Mouse (Mus musculus) CH12.LX (cell line): Measurements from ENCODE around the gene Fgfr2. TPM values are rescaled to one million over a fixed set of nuclear protein-coding genes. Genes with fewer than 3 reads are reported as not detected.
A peak's percentile ranks its signal among the peaks of the same experiment; 100 is the strongest.

ENCODE experiments used
- DNase-seq: peaks from one replicate; pipeline ENCODE4 v3.0.0-alpha.2; 2013; ENCODE audit errors: extremely low read depth
- H3K27ac ChIP-seq: 2 replicates; pipeline ENCODE4 v1.5.1; 2012; ENCODE audit warnings: low read depth, mild to moderate bottlenecking, control low read depth, moderate library complexity; ENCODE audit not compliant: insufficient read depth
- H3K27me3 ChIP-seq: replicated peaks from 2 replicates; pipeline ENCODE3; 2012; ENCODE audit warnings: inconsistent platforms
- H3K36me3 ChIP-seq, 2 experiments: replicated peaks in 1 of 2; 2 replicates each; pipeline versions ENCODE3 to v1.6.1; 2012; ENCODE audit warnings: inconsistent platforms in 1 of 2, low read length in 1 of 2, mild to moderate bottlenecking in 1 of 2, mixed read lengths in 1 of 2, moderate library complexity in 1 of 2; ENCODE audit not compliant: control insufficient read depth in 1 of 2, insufficient read depth in 1 of 2
- H3K4me1 ChIP-seq, 2 experiments: 2 replicates each; pipeline ENCODE4 v1.6.1; 2012; ENCODE audit warnings: inconsistent platforms in 1 of 2, moderate library complexity in 1 of 2; ENCODE audit not compliant: insufficient read depth in 2 of 2, control insufficient read depth in 1 of 2
- H3K4me2 ChIP-seq: 2 replicates; pipeline ENCODE4 v1.6.1; 2012; ENCODE audit warnings: low read depth, mild to moderate bottlenecking, control low read depth; ENCODE audit not compliant: poor library complexity, insufficient read depth, severe bottlenecking
- H3K4me3 ChIP-seq, 3 experiments: fragments of 150-350 bp in 1 of 3; sonication (generic) in 1 of 3; replicated peaks in 1 of 3; 2 replicates each; pipeline versions ENCODE3 to v1.5.1; 2011 to 2012; ENCODE audit warnings: low read depth in 2 of 3, low read length in 2 of 3, mild to moderate bottlenecking in 2 of 3, moderate library complexity in 2 of 3, control low read depth in 1 of 3, improper control_type of control experiment in 1 of 3, inconsistent platforms in 1 of 3, mixed read lengths in 1 of 3; ENCODE audit not compliant: poor library complexity in 1 of 3
- H3K79me2 ChIP-seq: replicated peaks from 2 replicates; pipeline ENCODE4 v1.6.1; 2012; ENCODE audit warnings: mild to moderate bottlenecking, moderate library complexity; ENCODE audit not compliant: control insufficient read depth, poor library complexity, insufficient read depth, severe bottlenecking; ENCODE audit errors: extremely low read depth
- H3K9ac ChIP-seq: 2 replicates; pipeline ENCODE4 v1.6.1; 2012; ENCODE audit warnings: low read depth, mild to moderate bottlenecking, control low read depth, moderate library complexity; ENCODE audit not compliant: insufficient read depth
- H3K9me3 ChIP-seq: replicated peaks from 2 replicates; pipeline ENCODE3; 2012; ENCODE audit warnings: low read length, inconsistent platforms, mixed read lengths
- CHD1 ChIP-seq: IDR thresholded peaks from 2 replicates; pipeline ENCODE4 v1.6.1; 2012; ENCODE audit warnings: low read depth, low read length, improper control_type of control experiment, inconsistent platforms
- CHD2 ChIP-seq: IDR thresholded peaks from 2 replicates; pipeline ENCODE4 v1.6.1; 2011; ENCODE audit warnings: low read length, improper control_type of control experiment
- CTCF ChIP-seq, 2 experiments: IDR thresholded peaks in 1 of 2; conservative IDR thresholded peaks in 1 of 2; 2 replicates each; pipeline ENCODE4 v1.5.1; 2011 to 2012; ENCODE audit warnings: low read depth in 2 of 2, low read length in 2 of 2, improper control_type of control experiment in 1 of 2, inconsistent platforms in 1 of 2, mild to moderate bottlenecking in 1 of 2, moderate library complexity in 1 of 2
- E2F4 ChIP-seq: IDR thresholded peaks from 2 replicates; pipeline ENCODE4 v1.6.1; 2011; ENCODE audit warnings: low read depth, low read length, improper control_type of control experiment; ENCODE audit not compliant: insufficient replicate concordance
- EP300 ChIP-seq: IDR thresholded peaks from 2 replicates; pipeline ENCODE4 v1.6.1; 2011; ENCODE audit warnings: low read length, improper control_type of control experiment
- ETS1 ChIP-seq: conservative IDR thresholded peaks from 2 replicates; pipeline ENCODE4 v1.6.1; 2012; ENCODE audit warnings: low read depth, mild to moderate bottlenecking, inconsistent platforms, low read length, improper control_type of control experiment, moderate library complexity
- HCFC1 ChIP-seq: IDR thresholded peaks from 2 replicates; pipeline ENCODE4 v1.6.1; 2012; ENCODE audit warnings: low read depth, mild to moderate bottlenecking, inconsistent platforms, low read length, improper control_type of control experiment
- IRF4 ChIP-seq: IDR thresholded peaks from 2 replicates; pipeline ENCODE4 v1.6.1; 2014; ENCODE audit warnings: low read depth, mild to moderate bottlenecking, inconsistent platforms, low read length, improper control_type of control experiment
- JUN ChIP-seq: IDR thresholded peaks from 2 replicates; pipeline ENCODE4 v1.6.1; 2011; ENCODE audit warnings: low read depth, mild to moderate bottlenecking, low read length, improper control_type of control experiment, moderate library complexity; ENCODE audit not compliant: insufficient read depth
- JUND ChIP-seq: conservative IDR thresholded peaks from 2 replicates; pipeline ENCODE4 v1.6.1; 2011; ENCODE audit warnings: low read depth, low read length, improper control_type of control experiment
- KAT2A ChIP-seq: IDR thresholded peaks from 2 replicates; pipeline ENCODE4 v1.6.1; 2012; ENCODE audit warnings: low read length, improper control_type of control experiment, inconsistent platforms; ENCODE audit not compliant: insufficient replicate concordance
- MAFK ChIP-seq: IDR thresholded peaks from 2 replicates; pipeline ENCODE4 v1.6.1; 2011; ENCODE audit warnings: low read length, improper control_type of control experiment; ENCODE audit not compliant: insufficient replicate concordance
- MAZ ChIP-seq: IDR thresholded peaks from 2 replicates; pipeline ENCODE4 v1.6.1; 2012; ENCODE audit warnings: low read depth, mild to moderate bottlenecking, inconsistent platforms, low read length, improper control_type of control experiment, moderate library complexity
- MEF2A ChIP-seq: IDR thresholded peaks from 2 replicates; pipeline ENCODE4 v1.6.1; 2014; ENCODE audit warnings: low read depth, mild to moderate bottlenecking, inconsistent platforms, low read length, improper control_type of control experiment, borderline replicate concordance
- NRF1 ChIP-seq: IDR thresholded peaks from 2 replicates; pipeline ENCODE4 v1.6.1; 2014; ENCODE audit warnings: low read depth, mild to moderate bottlenecking, inconsistent platforms, low read length, improper control_type of control experiment, moderate library complexity
- PAX5 ChIP-seq: IDR thresholded peaks from 2 replicates; pipeline ENCODE4 v1.6.1; 2012; ENCODE audit warnings: low read length, inconsistent platforms, mixed read lengths
- RAD21 ChIP-seq: IDR thresholded peaks from 2 replicates; pipeline ENCODE4 v1.6.1; 2011; ENCODE audit warnings: low read depth, mild to moderate bottlenecking, low read length, improper control_type of control experiment, moderate library complexity
- SIN3A ChIP-seq: IDR thresholded peaks from 2 replicates; pipeline ENCODE4 v1.6.1; 2012; ENCODE audit warnings: low read length, improper control_type of control experiment, inconsistent platforms
- SMC3 ChIP-seq: IDR thresholded peaks from 2 replicates; pipeline ENCODE4 v1.6.1; 2011; ENCODE audit warnings: low read depth, low read length, improper control_type of control experiment
- TBP ChIP-seq: conservative IDR thresholded peaks from 2 replicates; pipeline ENCODE4 v1.6.1; 2011; ENCODE audit warnings: low read depth, low read length, improper control_type of control experiment
- TCF12 ChIP-seq: IDR thresholded peaks from 2 replicates; pipeline ENCODE4 v1.6.1; 2014; ENCODE audit warnings: low read depth, mild to moderate bottlenecking, inconsistent platforms, low read length, improper control_type of control experiment
- UBTF ChIP-seq: IDR thresholded peaks from 2 replicates; pipeline ENCODE4 v1.6.1; 2012; ENCODE audit warnings: low read depth, mild to moderate bottlenecking, inconsistent platforms, low read length, improper control_type of control experiment, moderate library complexity
- USF1 ChIP-seq: IDR thresholded peaks from 2 replicates; pipeline ENCODE4 v1.6.1; 2014; ENCODE audit warnings: low read depth, mild to moderate bottlenecking, inconsistent platforms, low read length, improper control_type of control experiment
- USF2 ChIP-seq: conservative IDR thresholded peaks from 2 replicates; pipeline ENCODE4 v1.6.1; 2011; ENCODE audit warnings: low read depth, low read length, improper control_type of control experiment
- ZC3H11A ChIP-seq: IDR thresholded peaks from 2 replicates; pipeline ENCODE4 v1.6.1; 2012; ENCODE audit warnings: low read depth, mild to moderate bottlenecking, inconsistent platforms, low read length, improper control_type of control experiment
- ZMIZ1 ChIP-seq: IDR thresholded peaks from 2 replicates; pipeline ENCODE4 v1.6.1; 2012; ENCODE audit warnings: low read depth, mild to moderate bottlenecking, inconsistent platforms, low read length, improper control_type of control experiment
- ZNF384 ChIP-seq: IDR thresholded peaks from 2 replicates; pipeline ENCODE4 v1.6.1; 2012; ENCODE audit warnings: low read depth, low read length, improper control_type of control experiment, inconsistent platforms
- dilution Hi-C: fragments of 300-500 bp; cut with MboI; formaldehyde crosslinking; loops from 2 replicates; pipeline ENCODE4 v1.14.3; 2020; ENCODE audit warnings: low sequenced_read_pairs; ENCODE audit not compliant: extremely low pct_unique_long_range_greater_than_20kb, extremely low pct_ligation_motif_present
- in situ Hi-C: fragments of 300-500 bp; cut with MboI; formaldehyde crosslinking; loops from 3 replicates; pipeline ENCODE4 v1.14.3; 2019; ENCODE audit warnings: low sequenced_read_pairs, low pct_ligation_motif_present, low pct_unique_long_range_greater_than_20kb, mixed read lengths
- polyA plus RNA-seq: library from polyadenylated mRNA; unstranded; fragments of >175 nt; gene quantifications from 2 replicates; pipeline ENCODE4 v1.2.1, GENCODE M21; 2012; ENCODE audit warnings: low read depth; ENCODE audit not compliant: insufficient read length
- total RNA-seq, 2 experiments: library from RNA; depleted of rRNA; stranded (reverse); fragments of 300-350 nt in 1 of 2; fragments of >200 nt in 1 of 2; gene quantifications; 2 replicates each; pipeline ENCODE4 v1.2.3; 2012 to 2014

Gene Fgfr2
- total and polyA plus RNA-seq, 3 experiments: not detected

DNA sequence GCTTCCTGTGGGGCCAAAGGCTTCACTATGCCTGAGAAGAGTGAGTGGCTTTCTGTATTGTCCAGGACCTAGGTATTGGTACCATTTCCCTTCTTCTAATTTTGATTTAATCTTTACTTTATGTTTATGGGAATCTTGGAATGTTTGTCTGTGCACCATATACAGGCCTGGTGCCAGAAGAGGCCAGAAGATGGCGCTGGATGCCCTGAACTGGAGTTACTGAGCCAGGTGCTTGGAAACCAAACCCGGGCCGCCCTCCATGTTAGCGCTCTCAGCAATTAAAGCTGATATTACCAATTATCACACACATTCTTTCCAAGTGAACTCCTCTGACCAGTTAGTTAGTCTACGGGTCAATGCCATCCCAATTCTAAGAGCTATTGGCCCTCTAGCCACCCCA is 68.7 kb downstream of the Fgfr2 start:
- H3K27ac ChIP-seq: no peak overlapping the region
- H3K9me3 ChIP-seq: no peaks in the 10 kb centered on the region
- dilution Hi-C loops: no loop called here
- H3K9ac ChIP-seq: no peak overlapping the region
- no peak for DNase-seq
- peaks cover 51% of the 10 kb centered on the region for H3K27me3 ChIP-seq
- no peaks in the 10 kb centered on the region for H3K79me2 ChIP-seq
- no peak for TF ChIP-seq USF1
- TF ChIP-seq KAT2A: no peak
- TF ChIP-seq EP300: no peak
- TF ChIP-seq IRF4: no peak
- TF ChIP-seq HCFC1: no peak
- TF ChIP-seq PAX5: no peak
- no peak for TF ChIP-seq MAFK
- no peak for TF ChIP-seq ETS1
- TF ChIP-seq TCF12: no peak
- TF ChIP-seq MAZ: no peak
- no peak for TF ChIP-seq E2F4
- peak; percentile 30 for TF ChIP-seq RAD21
- TF ChIP-seq ZMIZ1: no peak
- peak in 1 of 2 experiments; percentile 42; a peak in 2 of 4 replicates for TF ChIP-seq CTCF (conservative IDR thresholded peaks at IDR 0.05 in 1 of 2, IDR thresholded peaks at IDR 0.05 in 1 of 2; ENCODE audit: low read depth in 2 of 2, low read length in 2 of 2)
- TF ChIP-seq SMC3: peak; percentile 10; the same call in 1 of the 2 replicates
- TF ChIP-seq ZNF384: no peak
- no peak for TF ChIP-seq SIN3A
- TF ChIP-seq, all 38 proteins: peak for 3
- Histone ChIP-seq H3K4me1 (peaks cover 5 to 9% of the 10 kb centered on the region in 2 experiments), H3K4me2 (no peak overlapping the region), H3K36me3 (no peaks in the 10 kb centered on the region), H3K4me3 (no peak overlapping the region)
- in situ Hi-C loops: no loop called here

- dilution Hi-C loops (no loop called here), in situ Hi-C loops (no loop called here)
- no peak overlapping the region for H3K27ac ChIP-seq
- H3K36me3 ChIP-seq: no peaks in the 10 kb centered on the region
- no peak for DNase-seq
- peaks cover 44% of the 10 kb centered on the region for H3K27me3 ChIP-seq
- H3K79me2 ChIP-seq: no peaks in the 10 kb centered on the region
- H3K4me2 ChIP-seq: no peak overlapping the region
- H3K9ac ChIP-seq: no peak overlapping the region
- H3K9me3 ChIP-seq: no peaks in the 10 kb centered on the region
- TF ChIP-seq USF1 (no peak), E2F4 (no peak), MEF2A (no peak), MAFK (no peak), CTCF (conservative IDR thresholded peaks at IDR 0.05 in 1 of 2, IDR thresholded peaks at IDR 0.05 in 1 of 2; ENCODE audit: low read depth in 2 of 2, low read length in 2 of 2) (no peak), USF2 (no peak), CHD1 (no peak), ETS1 (no peak), NRF1 (no peak), TBP (no peak), ZC3H11A (no peak), CHD2 (no peak), RAD21 (no peak), EP300 (no peak), JUND (no peak), JUN (no peak), UBTF (no peak)
- H3K4me1 ChIP-seq: peaks cover 5 to 9% of the 10 kb centered on the region in 2 experiments
- H3K4me3 ChIP-seq: no peak overlapping the region
These were observed 69.4 kb downstream of the Fgfr2 start for GRCm38 (mm10) chr7:133053757-133054156.
